Mouse (Mus musculus) layer of hippocampus, adult 9-10 months (tissue): ENCODE results near the gene Crybb2.

Source experiments
- DNase-seq: peaks from one replicate; pipeline ENCODE4 v3.0.0; 2022; ENCODE audit warnings: low spot score

The Crybb2 gene

GRCm38 (mm10) chr5:113070017-113070416, at the start of gene Crybb2:
Gene Crybb2 (minus strand): TSS chr5:113070117.
- DNase-seq = no peak

GRCm38 (mm10) chr5:113119291-113119690, 49.4 kb upstream of the Crybb2 start:
- no peak for DNase-seq

GRCm38 (mm10) chr5:113118695-113119094, 48.8 kb upstream of the Crybb2 start:
- no peak for DNase-seq

- DNase-seq = no peak
These were observed 47.4 kb upstream of the Crybb2 start for GRCm38 (mm10) chr5:113117361-113117760.

GRCm38 (mm10) chr5:113115896-113116295, 46.0 kb upstream of the Crybb2 start:
- no peak for DNase-seq

GRCm38 (mm10) chr5:113114264-113115225, 44.6 kb upstream of the Crybb2 start:
- DNase-seq = no peak

GRCm38 (mm10) chr5:113113120-113113519, 43.2 kb upstream of the Crybb2 start:
- no peak for DNase-seq

GRCm38 (mm10) chr5:113111336-113111735, 41.4 kb upstream of the Crybb2 start:
- DNase-seq = no peak

- DNase-seq = no peak
These were observed 41.0 kb upstream of the Crybb2 start for GRCm38 (mm10) chr5:113110929-113111328.

- peak; percentile 50 for DNase-seq
These were observed 39.7 kb upstream of the Crybb2 start for GRCm38 (mm10) chr5:113109651-113110050.

- no peak for DNase-seq
These were observed 38.3 kb upstream of the Crybb2 start for GRCm38 (mm10) chr5:113108165-113108764.

GRCm38 (mm10) chr5:113107709-113108108, 37.8 kb upstream of the Crybb2 start:
- no peak for DNase-seq

GRCm38 (mm10) chr5:113106594-113106993, 36.7 kb upstream of the Crybb2 start:
- DNase-seq = no peak

- DNase-seq = no peak
These were observed 35.6 kb upstream of the Crybb2 start for GRCm38 (mm10) chr5:113105481-113105880.

- DNase-seq = no peak
These were observed 35.1 kb upstream of the Crybb2 start for GRCm38 (mm10) chr5:113105035-113105434.

GRCm38 (mm10) chr5:113102455-113102854, 32.5 kb upstream of the Crybb2 start:
- no peak for DNase-seq

GRCm38 (mm10) chr5:113101457-113101856, 31.5 kb upstream of the Crybb2 start:
- DNase-seq = no peak

GRCm38 (mm10) chr5:113100422-113100821, 30.5 kb upstream of the Crybb2 start:
- no peak for DNase-seq

GRCm38 (mm10) chr5:113099546-113099945, 29.6 kb upstream of the Crybb2 start:
- DNase-seq = peak; percentile 88

GRCm38 (mm10) chr5:113097551-113097950, 27.6 kb upstream of the Crybb2 start:
- no peak for DNase-seq

GRCm38 (mm10) chr5:113095456-113095855, 25.5 kb upstream of the Crybb2 start:
- DNase-seq = no peak

- no peak for DNase-seq
These were observed 22.5 kb upstream of the Crybb2 start for GRCm38 (mm10) chr5:113092406-113092805.

- DNase-seq = no peak
These were observed 21.2 kb upstream of the Crybb2 start for GRCm38 (mm10) chr5:113091162-113091561.
